Mouse (Mus musculus): Measurements from ENCODE around the gene Ezr. TPM values are rescaled to one million over a fixed set of nuclear protein-coding genes. Genes with fewer than 3 reads are reported as not detected.

Ezr gene
- total RNA-seq, 2 experiments from 2014 or later, result 68.1 to 83.6 TPM

DNA sequence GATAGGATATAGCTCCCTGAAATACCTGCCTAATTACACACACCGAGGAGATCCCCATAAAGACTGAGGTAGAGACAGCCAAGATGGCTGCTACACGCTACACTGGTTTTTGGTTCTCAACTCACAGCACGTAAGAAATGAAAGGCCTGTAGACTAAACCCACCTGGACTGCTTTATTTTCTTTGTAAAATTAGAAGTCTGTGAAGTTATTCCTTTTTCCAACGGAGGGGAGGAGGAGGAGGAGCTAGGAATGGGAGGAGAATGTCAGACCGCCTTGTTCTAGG lies 10.2 kb downstream of the Ezr start:
- intact Hi-C loops (cut with DNase I), result no loop called here
- DNase-seq, result no peak

DNA sequence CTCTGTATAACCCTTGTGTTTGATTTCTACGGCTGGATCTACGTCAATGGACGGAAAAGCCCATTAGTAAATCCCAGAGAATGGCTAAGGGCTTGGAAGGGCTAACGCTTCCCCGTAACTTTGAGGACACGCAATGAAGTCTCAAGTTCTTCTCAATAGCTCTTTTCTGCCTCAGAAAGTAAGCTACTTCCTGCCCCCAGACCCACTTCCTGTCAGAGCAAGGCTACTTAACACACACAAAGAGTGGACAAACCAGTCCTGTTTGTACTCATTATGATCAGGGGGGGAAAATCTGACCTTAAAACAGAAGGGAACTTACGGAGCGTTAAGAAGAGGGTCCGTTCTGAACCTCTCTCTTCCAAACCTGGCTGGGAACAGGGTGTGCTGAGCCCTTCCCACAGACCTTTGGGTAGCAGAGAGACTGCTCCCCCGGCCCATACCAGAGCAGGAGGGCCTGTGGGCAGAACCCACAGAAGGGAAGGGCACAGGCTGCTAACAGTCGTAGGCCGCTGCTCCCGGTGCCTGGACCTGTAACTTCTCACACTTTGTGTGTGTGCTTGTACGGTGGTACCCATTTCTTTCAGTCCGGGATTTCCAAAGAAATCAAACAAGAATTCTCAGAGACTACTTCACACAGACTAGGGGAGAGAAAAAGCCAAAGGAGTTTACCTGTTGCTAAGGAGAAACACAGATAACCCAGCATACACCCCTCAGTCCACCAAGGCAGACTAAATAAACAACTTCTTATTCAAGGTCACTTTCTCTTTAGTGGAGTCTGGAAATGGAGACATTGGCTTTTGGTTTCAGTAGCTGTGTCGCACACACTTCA lies 10.7 kb downstream of the Ezr start:
- no peak for DNase-seq
- intact Hi-C loops (cut with DNase I), result no loop called here

GRCm38 (mm10) chr17:6769602-6770001 lies 13.0 kb downstream of the Ezr start:
- no peak for DNase-seq
- intact Hi-C loops (cut with DNase I), result no loop called here

DNA sequence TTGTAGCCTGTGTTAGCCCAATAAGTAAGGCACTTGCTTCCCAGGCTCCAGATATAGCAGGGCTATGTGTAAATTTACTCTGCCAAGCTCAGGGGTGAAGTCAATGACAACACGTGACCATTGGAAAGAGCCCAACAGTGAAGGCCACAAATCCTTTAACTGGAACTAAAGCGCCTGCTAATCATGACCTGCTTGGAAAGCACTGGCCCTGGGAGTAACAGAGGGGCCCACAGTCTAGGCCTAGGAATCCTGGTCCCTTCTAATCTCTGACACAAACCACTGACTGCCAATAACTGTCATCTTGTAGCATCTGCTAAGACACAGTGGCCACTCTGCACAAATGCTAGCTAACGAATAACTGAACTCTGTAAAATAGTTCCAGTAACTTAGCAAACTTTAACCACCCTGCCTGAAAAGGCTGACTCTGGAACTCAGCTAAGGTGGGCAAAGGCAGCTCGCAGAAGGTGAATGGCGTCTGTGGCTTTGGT lies 14.2 kb downstream of the Ezr start:
- intact Hi-C loops (cut with DNase I), result no loop called here

DNA sequence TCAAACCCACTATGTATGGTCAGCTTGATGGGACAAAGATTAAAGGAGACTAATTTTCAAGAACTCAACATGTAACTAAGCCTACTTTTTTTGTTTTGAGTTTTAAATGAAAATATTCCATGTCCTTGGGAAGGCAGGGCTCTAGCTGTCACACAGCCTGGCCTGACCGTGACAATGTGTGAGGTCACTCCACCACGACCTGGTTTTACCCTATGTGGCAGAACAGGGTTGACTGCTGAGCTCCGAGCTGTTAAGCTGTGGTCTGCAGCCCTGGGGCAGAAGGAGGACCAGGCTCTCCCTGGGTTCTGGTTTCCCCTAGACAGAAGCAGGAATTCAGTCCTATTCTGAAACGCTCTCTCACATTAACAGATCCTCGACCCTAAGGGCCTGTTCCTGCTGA lies 14.8 kb downstream of the Ezr start:
- intact Hi-C loops (cut with DNase I), result no loop called here
- DNase-seq, result no peak

More for the DNA sequence above, 14.2 kb downstream of the Ezr start:
- DNase-seq, result peak; percentile 80 to 81

DNA sequence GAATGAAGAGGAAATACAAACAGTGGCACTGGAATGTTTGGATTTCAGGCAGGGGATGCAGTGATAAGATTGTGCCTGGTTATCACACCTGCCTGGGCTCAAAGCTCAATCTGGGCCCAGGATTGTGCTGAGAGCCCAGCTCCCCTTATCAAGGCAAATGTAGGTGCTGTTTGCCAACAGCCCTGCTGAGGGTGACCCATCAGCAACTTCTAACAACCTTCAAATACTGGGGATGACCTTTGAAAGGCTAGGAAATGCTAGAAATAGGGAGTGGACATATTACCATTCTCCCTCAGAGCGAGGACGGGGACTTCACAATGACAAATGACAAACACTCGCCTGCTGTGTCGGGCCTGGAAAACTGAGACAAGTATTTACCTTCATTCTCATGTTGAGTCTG lies 15.8 kb downstream of the Ezr start:
- no peak for DNase-seq
- intact Hi-C loops (cut with DNase I), result no loop called here

DNA sequence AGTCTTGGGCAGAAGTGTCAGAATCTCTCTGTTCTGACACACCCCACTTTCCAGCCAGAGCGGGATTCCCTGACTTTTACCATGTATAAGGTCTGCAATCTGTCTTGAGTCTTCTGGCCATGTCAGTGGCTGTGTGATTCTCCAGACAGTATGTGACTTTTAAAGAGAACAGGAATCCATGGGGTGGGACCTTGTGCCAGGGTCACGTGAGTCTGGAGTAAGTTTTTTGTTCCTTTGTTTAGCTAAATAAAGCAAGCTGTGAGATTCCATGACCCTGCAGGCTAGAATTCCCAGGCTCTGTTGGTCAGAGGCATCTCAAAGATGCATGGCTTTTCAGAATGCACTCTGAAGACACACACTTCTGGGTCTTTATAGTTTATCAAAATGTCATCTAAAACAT lies 16.7 kb downstream of the Ezr start:
- intact Hi-C loops (cut with DNase I), result no loop called here

DNA sequence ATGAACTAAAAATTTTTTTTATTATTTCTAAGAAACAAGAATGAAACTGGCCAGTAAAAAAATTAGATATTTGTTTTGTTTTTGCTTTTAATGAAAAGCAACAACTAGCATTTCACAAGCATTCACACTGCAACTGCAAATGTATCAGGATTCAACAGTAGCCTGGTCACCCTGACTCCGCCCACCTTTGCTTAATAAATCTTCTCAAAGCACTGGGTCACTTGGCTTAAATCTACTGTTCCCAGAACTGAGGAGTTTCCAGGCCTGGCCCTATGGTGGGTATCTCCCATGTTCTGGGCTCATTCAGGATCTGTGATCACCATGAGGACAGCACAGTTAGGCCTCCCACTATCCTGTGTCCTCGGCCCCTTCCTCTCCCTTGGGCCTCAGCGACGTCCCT lies 17.9 kb downstream of the Ezr start:
- DNase-seq, result no peak
- intact Hi-C loops (cut with DNase I), result no loop called here

More for the DNA sequence above, 16.7 kb downstream of the Ezr start:
- no peak for DNase-seq

- DNase-seq, result no peak
- intact Hi-C loops (cut with DNase I), result no loop called here
These were observed 18.4 kb downstream of the Ezr start for GRCm38 (mm10) chr17:6764227-6764593.

DNA sequence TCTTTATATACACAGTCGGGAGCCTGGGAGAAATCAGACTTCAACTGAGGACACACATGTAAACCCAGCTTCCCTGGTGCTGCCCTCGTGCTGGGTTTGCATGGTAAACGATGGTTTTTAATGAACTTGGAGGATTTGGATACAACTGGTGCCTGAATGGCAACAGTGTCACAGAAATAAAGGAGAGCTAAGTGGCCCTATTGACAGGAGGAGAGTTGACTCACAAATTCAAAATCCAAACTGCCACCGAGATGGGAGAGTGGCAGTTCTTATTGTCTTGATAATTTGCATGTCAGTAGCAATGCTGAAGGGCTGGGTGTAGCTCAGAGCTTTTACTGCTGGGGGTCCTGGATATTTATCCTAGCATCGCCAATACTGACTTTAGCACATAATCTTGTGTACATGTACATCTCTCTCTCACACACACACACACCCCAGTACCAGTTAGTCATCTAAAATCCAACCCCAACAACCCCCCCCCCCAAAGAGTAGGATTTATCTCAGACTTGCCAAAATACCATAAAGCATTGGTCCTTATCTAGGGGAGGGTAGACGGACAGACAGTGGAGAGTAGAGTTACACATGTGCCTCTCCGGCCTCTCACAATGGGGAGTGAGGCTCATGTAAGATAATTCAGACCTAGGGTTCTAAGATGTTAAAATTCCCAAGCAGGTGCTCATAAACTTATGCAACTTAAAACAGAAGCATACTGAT lies 18.9 kb downstream of the Ezr start:
- no peak for DNase-seq
- intact Hi-C loops (cut with DNase I), result no loop called here

GRCm38 (mm10) chr17:6759717-6760292 lies 22.8 kb downstream of the Ezr start:
- DNase-seq, result no peak
- intact Hi-C loops (cut with DNase I), result loop anchor here (1.0 kb wide), 1 partner anchor 13 kb away; no protein-coding TSS in a partner anchor

DNA sequence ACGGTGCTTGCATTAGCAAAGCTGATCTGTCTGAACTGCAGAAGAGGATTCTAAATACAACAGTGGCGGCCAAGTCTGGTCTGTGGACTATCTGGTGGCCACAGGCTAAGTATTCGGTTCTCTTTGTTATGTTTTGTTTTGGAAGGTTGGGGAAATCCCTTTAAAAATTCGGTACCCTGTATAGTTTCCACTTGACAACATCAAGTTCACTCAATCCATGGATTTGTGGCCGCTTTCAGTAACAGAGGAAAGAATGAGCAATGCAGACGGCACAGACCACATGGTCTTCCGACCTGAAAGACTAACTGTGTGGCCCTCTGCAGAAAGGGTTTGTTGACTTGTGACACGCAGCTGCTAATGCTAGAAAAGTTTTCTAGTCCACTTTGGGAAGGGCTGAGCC lies 23.7 kb downstream of the Ezr start:
- intact Hi-C loops (cut with DNase I), result loop anchor here (1.0 kb wide), 1 partner anchor 12 kb away; no protein-coding TSS in a partner anchor
- no peak for DNase-seq

- no peak for DNase-seq
- intact Hi-C loops (cut with DNase I), result no loop called here
These were observed 24.7 kb downstream of the Ezr start for GRCm38 (mm10) chr17:6757902-6758301.

GRCm38 (mm10) chr17:6755873-6756272 lies 26.7 kb downstream of the Ezr start:
- no peak for DNase-seq
- intact Hi-C loops (cut with DNase I), result no loop called here

GRCm38 (mm10) chr17:6755176-6755575 lies 27.4 kb downstream of the Ezr start:
- intact Hi-C loops (cut with DNase I), result no loop called here
- DNase-seq, result no peak

- intact Hi-C loops (cut with DNase I), result no loop called here
These were observed 30.2 kb downstream of the Ezr start for GRCm38 (mm10) chr17:6752375-6752774.

GRCm38 (mm10) chr17:6751221-6751859 lies 31.2 kb downstream of the Ezr start:
- intact Hi-C loops (cut with DNase I), result no loop called here
- DNase-seq, result peak; percentile 46 to 59

More at GRCm38 (mm10) chr17:6752375-6752774, 30.2 kb downstream of the Ezr start:
- no peak for DNase-seq

DNA sequence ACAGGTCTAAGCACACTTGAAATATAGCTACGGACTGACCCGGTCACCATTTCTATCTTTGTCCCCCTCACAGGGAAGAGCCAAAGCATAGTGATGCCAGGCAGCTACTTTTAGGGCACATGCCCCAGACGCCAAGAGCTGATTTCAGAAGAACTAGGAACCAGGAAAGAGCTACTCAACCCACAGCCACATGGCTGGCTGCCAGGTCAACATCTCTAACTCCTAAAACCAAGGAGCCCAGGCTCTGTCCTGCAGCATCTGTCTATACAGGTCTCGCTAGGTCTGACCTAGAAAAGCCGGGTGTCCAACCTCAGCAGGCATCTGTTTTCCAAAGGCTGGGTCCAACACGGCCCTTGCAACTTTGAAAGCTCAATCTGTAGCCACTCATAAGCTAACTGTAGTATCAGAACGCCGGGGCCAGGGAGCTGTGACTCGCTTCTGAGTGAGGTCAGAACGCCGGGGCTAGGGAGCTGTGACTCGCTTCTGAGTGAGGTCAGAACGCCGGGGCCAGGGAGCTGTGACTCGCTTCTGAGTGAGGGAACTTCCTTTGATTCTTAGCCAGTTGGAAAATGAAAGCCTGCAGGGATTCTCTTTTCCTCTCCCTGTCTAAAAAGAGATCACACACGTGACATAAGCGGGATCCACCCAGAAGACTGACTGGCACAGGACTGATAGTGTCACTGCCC lies 33.7 kb downstream of the Ezr start:
- intact Hi-C loops (cut with DNase I), result loop anchor here (1.0 kb wide), 1 partner anchor 33 kb away; the partner anchor contains the start of gene Ezr
- DNase-seq, result peak; percentile 55 to 59

- intact Hi-C loops (cut with DNase I), result loop anchor here (1.0 kb wide), 1 partner anchor 12 kb away; no protein-coding TSS in a partner anchor
- peak; percentile 73 to 77 for DNase-seq
These were observed 35.1 kb downstream of the Ezr start for GRCm38 (mm10) chr17:6747478-6747877.

- intact Hi-C loops (cut with DNase I), result loop anchor here (1.0 kb wide), 1 partner anchor 13 kb away; no protein-coding TSS in a partner anchor
- DNase-seq, result no peak
These were observed 35.9 kb downstream of the Ezr start for GRCm38 (mm10) chr17:6746452-6747231.

Measured in heart, postnatal 10 days (tissue).